Mouse (Mus musculus) limb, embryonic 13.5 days (tissue): ENCODE measurements around the gene Ccl5. TPM values are rescaled to one million over a fixed set of nuclear protein-coding genes. Genes with fewer than 3 reads are reported as not detected.

Experiments
- ATAC-seq: fragments of 200-750 bp; cut with Nextera tagmentation; 2 replicates; pipeline ENCODE4 v1.8.0; 2017; ENCODE audit warnings: low read depth, moderate number of reproducible peaks, moderate TSS enrichment; ENCODE audit not compliant: low FRiP score
- H3K27ac ChIP-seq: fragments of 300-500 bp; sonication (generic); 2 replicates; pipeline ENCODE4 v1.5.1; 2015; ENCODE audit warnings: inconsistent platforms, mild to moderate bottlenecking, moderate library complexity
- H3K27me3 ChIP-seq: fragments of 300-500 bp; sonication (generic); 2 replicates; pipeline ENCODE4 v1.6.1; 2015; ENCODE audit warnings: mild to moderate bottlenecking, inconsistent platforms
- H3K36me3 ChIP-seq: fragments of 300-500 bp; sonication (generic); 2 replicates; pipeline ENCODE4 v1.6.1; 2015; ENCODE audit warnings: inconsistent platforms, mild to moderate bottlenecking, moderate library complexity
- H3K4me1 ChIP-seq: fragments of 300-500 bp; sonication (generic); 2 replicates; pipeline ENCODE4 v1.6.1; 2015; ENCODE audit warnings: inconsistent platforms
- H3K4me2 ChIP-seq: fragments of 300-500 bp; sonication (generic); replicated peaks from 2 replicates; pipeline ENCODE4 v1.6.1; 2015; ENCODE audit warnings: inconsistent platforms, mild to moderate bottlenecking, moderate library complexity
- H3K4me3 ChIP-seq: fragments of 300-500 bp; sonication (generic); 2 replicates; pipeline ENCODE4 v1.5.1; 2015; ENCODE audit warnings: moderate library complexity, mild to moderate bottlenecking, inconsistent platforms
- H3K9ac ChIP-seq: fragments of 300-500 bp; sonication (generic); 2 replicates; pipeline ENCODE4 v1.6.1; 2015; ENCODE audit warnings: mild to moderate bottlenecking, inconsistent platforms
- H3K9me3 ChIP-seq: fragments of 300-500 bp; sonication (generic); 2 replicates; pipeline ENCODE4 v1.6.1; 2016; ENCODE audit warnings: inconsistent platforms
- WGBS: fragments of 180-500 bp; shearing (Covaris S2); methylation state at CpG from one replicate; pipeline ENCODE4 v1.1.7; 2015; 5-methylcytosine and 5-hydroxymethylcytosine counted together
- polyA plus RNA-seq: library from polyadenylated mRNA; unstranded; fragments of >200 nt; fragmentation: Nextera tagmentation; extraction: Ambion mirVana; gene quantifications from 2 replicates; pipeline ENCODE4 v1.2.1, GENCODE M21; 2015

Ccl5 gene
- polyA plus RNA-seq, 1 experiment from 2014 or later = 1.2 TPM

GRCm38 (mm10) chr11:83534609-83535423 is 4.5 kb upstream of the Ccl5 start:
- Histone ChIP-seq H3K27me3 (no peaks in the 10 kb centered on the region), H3K36me3 (no peaks in the 10 kb centered on the region), H3K9ac (no peak overlapping the region), H3K27ac (peak overlapping the region; percentile 52; the same call in 1 of the 2 replicates), H3K9me3 (no peaks in the 10 kb centered on the region), H3K4me2 (peak overlapping the region; percentile 43), H3K4me3 (peak overlapping the region; percentile 8; the same call in 1 of the 2 replicates), H3K4me1 (peaks cover 27% of the 10 kb centered on the region)
- ATAC-seq = peak; percentile 91
- WGBS = 20% methylated on average over 13 of the region's 13 CpGs

DNA sequence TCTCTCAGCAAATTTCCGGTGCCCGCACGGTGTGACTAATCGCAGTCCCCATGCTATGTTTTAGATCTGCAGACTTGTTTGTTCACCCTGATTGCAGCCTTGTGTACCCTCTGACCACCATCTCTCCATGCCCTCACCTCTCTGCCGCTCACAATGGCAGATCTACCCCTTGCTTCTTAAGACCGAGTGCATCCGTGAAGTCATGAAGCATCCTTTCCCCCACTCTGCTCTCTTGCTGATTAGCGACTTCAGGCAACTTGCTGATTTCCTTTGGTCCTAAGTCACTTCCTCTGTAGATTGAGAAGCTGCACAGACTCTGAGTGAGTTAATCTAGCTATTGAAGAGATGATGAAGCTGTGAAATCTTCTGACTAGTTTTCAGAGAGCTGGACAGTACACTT is 3.8 kb upstream of the Ccl5 start:
- WGBS = 79% methylated on average over 8 of the region's 8 CpGs
- Histone ChIP-seq H3K27me3 (no peaks in the 10 kb centered on the region), H3K36me3 (no peaks in the 10 kb centered on the region), H3K27ac (peak overlapping the region; percentile 45; the same call in 1 of the 2 replicates), H3K4me1 (peaks cover 27% of the 10 kb centered on the region), H3K9me3 (no peaks in the 10 kb centered on the region), H3K4me3 (no peak overlapping the region), H3K4me2 (peak overlapping the region; percentile 43), H3K9ac (no peak overlapping the region)
- ATAC-seq = no peak

GRCm38 (mm10) chr11:83533192-83533591 is 2.9 kb upstream of the Ccl5 start:
- Histone ChIP-seq H3K27me3 (no peaks in the 10 kb centered on the region), H3K4me1 (peaks cover 27% of the 10 kb centered on the region), H3K9me3 (no peaks in the 10 kb centered on the region), H3K9ac (no peak overlapping the region), H3K36me3 (no peaks in the 10 kb centered on the region), H3K27ac (no peak overlapping the region), H3K4me3 (no peak overlapping the region), H3K4me2 (no peak overlapping the region)
- 97% methylated on average over 1 of the region's 1 CpGs for WGBS
- ATAC-seq = no peak

DNA sequence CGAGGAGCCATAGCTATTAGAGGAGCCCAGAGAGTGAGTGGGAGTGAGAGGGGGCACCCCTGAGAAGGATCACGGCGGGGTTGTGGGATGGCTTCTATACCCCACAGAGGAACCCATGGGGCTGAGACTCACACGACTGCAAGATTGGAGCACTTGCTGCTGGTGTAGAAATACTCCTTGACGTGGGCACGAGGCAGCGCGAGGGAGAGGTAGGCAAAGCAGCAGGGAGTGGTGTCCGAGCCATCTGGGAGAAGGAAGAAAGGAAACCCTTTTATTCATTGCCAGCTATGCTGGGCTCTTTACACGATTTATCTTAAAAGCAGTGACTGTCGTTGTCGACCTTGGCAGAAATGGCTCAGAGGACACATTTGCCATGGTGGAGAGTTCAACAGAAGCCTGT is 1.3 kb downstream of the Ccl5 start:
- Histone ChIP-seq H3K36me3 (no peaks in the 10 kb centered on the region), H3K4me1 (peaks cover 1% of the 10 kb centered on the region; the same call in 1 of the 2 replicates), H3K27ac (no peak overlapping the region), H3K4me3 (no peak overlapping the region), H3K9ac (no peak overlapping the region), H3K27me3 (no peaks in the 10 kb centered on the region), H3K9me3 (no peaks in the 10 kb centered on the region), H3K4me2 (no peak overlapping the region)
- no peak for ATAC-seq
- WGBS = 77% methylated on average over 12 of the region's 12 CpGs

DNA sequence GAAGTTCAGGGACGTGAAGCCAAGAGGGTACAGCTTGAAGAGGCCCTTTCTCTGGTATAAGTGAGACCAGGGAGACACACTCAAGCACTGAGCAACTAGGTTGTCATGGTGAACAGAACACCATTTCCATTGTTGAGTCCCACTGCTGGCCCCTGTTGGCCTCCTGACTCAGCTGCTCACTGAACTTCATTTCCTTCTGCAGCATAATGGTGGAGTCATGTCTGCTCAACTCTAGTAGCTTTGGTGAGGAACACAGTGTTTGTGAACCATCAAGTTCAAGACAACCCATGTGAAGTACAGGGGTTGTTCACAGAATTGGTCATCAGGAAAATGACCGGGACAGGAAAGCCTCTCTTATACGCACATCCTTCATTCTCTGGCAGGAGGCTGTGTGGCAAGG is 8.2 kb downstream of the Ccl5 start, which contains the start of gene Heatr9:
TSS of gene Heatr9 (minus strand) at position 101 of the 400 bp plus-strand sequence.
- Histone ChIP-seq H3K4me3 (no peak within 1 kb of the TSS), H3K36me3 (peaks cover 6% of the 10 kb centered on the region), H3K27ac (no peak within 1 kb of the TSS), H3K4me2 (no peak within 1 kb of the TSS), H3K4me1 (no peaks in the 10 kb centered on the region), H3K27me3 (no peaks in the 10 kb centered on the region), H3K9me3 (no peaks in the 10 kb centered on the region), H3K9ac (no peak within 1 kb of the TSS)
- 83% methylated on average over 3 of the region's 3 CpGs for WGBS
- no peak for ATAC-seq

DNA sequence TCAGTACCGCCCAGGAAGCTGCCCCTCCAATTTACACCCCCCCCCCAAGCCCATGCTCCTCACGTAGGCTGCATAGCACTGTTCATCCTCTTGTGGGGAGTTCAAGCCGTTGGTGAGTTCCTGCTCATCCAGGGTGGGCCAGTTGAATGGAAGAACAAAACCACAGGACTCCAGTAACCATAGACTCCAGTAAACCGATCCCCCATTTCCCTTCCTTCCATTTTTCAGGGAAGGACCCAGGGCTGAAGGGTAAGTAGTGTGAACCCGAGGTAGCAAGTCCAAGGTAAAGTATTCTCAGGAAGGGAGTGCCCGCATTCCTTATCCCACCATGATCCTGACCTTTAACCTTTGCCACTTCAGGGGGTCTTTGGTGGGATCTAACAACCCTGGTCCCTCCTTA is 11.9 kb downstream of the Ccl5 start:
- H3K27me3 ChIP-seq = no peaks in the 10 kb centered on the region
- H3K4me1 ChIP-seq = no peaks in the 10 kb centered on the region
- no peak for ATAC-seq
- H3K9me3 ChIP-seq = no peaks in the 10 kb centered on the region
- WGBS = 64% methylated on average over 5 of the region's 6 CpGs
- H3K36me3 ChIP-seq = peaks cover 12% of the 10 kb centered on the region
- H3K4me3 ChIP-seq = no peak overlapping the region
- H3K4me2 ChIP-seq = no peak overlapping the region
- no peak overlapping the region for H3K27ac ChIP-seq
- no peak overlapping the region for H3K9ac ChIP-seq

DNA sequence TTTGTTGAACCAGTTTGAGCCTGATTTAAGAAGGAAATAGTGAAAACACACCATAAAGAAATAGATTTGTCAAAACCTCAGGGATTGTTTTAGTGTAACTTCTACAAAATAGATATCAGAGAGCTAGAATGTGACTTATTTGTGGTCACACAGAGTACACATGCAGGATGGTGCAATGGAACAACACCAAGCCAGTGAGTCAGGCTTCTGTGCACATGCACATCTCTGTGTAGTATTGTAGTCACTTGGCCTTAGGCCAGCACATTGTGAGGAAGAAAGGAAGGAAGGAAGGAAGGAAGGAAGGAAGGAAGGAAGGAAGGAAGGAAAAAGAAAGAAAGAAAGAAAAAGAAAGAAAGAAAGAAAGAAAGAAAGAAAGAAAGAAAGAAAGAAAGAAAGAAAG is 13.2 kb downstream of the Ccl5 start:
- Histone ChIP-seq H3K4me1 (no peaks in the 10 kb centered on the region), H3K9me3 (no peaks in the 10 kb centered on the region), H3K27me3 (no peaks in the 10 kb centered on the region), H3K4me2 (no peak overlapping the region), H3K4me3 (no peak overlapping the region), H3K27ac (no peak overlapping the region), H3K9ac (no peak overlapping the region), H3K36me3 (peaks cover 11% of the 10 kb centered on the region)
- no peak for ATAC-seq

DNA sequence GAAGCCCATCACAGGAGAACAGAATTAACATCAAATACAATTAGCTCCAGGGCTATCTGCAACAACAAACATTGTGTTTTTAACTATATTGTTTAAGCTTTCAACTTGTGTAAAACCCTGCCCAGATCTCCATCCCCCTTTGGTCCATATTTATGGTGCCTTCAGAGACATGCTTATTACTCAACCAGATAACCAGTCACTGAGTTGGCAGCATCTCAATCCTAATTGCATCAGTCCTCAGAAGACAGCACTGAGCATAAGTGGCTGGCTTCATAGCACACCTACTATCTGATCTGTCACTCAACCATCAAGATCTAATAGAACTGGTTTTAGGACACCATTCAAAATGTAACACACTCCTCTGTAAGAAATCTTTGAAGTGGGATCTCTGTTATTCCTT is 20.8 kb downstream of the Ccl5 start:
- Histone ChIP-seq H3K27ac (no peak overlapping the region), H3K9me3 (no peaks in the 10 kb centered on the region), H3K36me3 (peaks cover 36% of the 10 kb centered on the region), H3K4me2 (no peak overlapping the region), H3K27me3 (no peaks in the 10 kb centered on the region), H3K4me1 (no peaks in the 10 kb centered on the region), H3K4me3 (no peak overlapping the region), H3K9ac (no peak overlapping the region)
- ATAC-seq = no peak

DNA sequence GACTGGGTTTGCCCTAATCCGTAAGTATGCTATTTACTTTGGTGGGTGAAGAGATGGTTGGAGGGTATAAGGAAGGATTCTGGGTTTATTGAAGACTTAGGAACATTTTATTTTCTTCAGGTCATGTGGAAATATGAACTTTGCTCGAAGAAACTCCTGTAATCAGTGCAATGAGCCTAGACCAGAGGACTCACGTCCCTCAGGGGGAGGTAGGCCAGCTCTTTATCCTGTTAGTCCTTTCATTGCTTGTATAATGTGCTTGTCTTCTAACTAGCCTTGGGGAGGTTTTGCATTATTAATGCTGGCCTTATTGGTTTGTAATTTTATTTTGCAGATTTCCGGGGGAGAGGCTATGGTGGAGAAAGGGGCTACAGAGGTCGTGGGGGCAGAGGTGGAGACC is 26.0 kb downstream of the Ccl5 start:
- no peak for ATAC-seq
- Histone ChIP-seq H3K36me3 (peaks cover 65% of the 10 kb centered on the region), H3K4me3 (no peak overlapping the region), H3K4me1 (no peaks in the 10 kb centered on the region), H3K9ac (no peak overlapping the region), H3K27me3 (no peaks in the 10 kb centered on the region), H3K9me3 (no peaks in the 10 kb centered on the region), H3K4me2 (no peak overlapping the region), H3K27ac (no peak overlapping the region)
- WGBS = 90% methylated on average over 5 of the region's 5 CpGs

- 93% methylated on average over 2 of the region's 2 CpGs for WGBS
- H3K36me3 ChIP-seq = peaks cover 32% of the 10 kb centered on the region
- H3K4me3 ChIP-seq = no peak overlapping the region
- no peak overlapping the region for H3K9ac ChIP-seq
- no peak for ATAC-seq
- H3K4me1 ChIP-seq = no peaks in the 10 kb centered on the region
- H3K27me3 ChIP-seq = no peaks in the 10 kb centered on the region
- H3K27ac ChIP-seq = no peak overlapping the region
- no peak overlapping the region for H3K4me2 ChIP-seq
- no peaks in the 10 kb centered on the region for H3K9me3 ChIP-seq
These were observed 34.7 kb downstream of the Ccl5 start for GRCm38 (mm10) chr11:83495571-83495970.

DNA sequence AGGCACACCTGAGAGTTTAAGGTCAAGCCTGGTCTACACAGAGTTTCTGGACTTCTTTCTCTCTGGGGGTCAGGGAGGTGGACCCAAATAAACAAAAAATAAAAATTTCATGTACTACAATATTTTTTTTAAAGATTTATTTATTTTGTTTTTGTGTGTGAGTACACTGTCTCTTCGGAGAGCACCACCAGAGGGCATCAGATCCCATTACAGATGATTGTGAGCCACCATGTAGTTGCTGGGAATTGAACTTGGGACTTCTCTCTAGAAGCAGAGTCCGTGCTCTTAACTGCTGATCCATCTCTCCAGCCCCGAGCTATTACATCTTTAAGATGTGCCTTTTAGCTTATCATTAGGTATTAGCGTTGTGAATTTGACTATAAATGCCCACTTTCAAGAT is 38.8 kb downstream of the Ccl5 start:
- Histone ChIP-seq H3K9me3 (no peaks in the 10 kb centered on the region), H3K27ac (no peak overlapping the region), H3K4me3 (no peak overlapping the region), H3K27me3 (no peaks in the 10 kb centered on the region), H3K36me3 (peaks cover 40% of the 10 kb centered on the region), H3K4me1 (no peaks in the 10 kb centered on the region), H3K9ac (no peak overlapping the region), H3K4me2 (no peak overlapping the region)
- ATAC-seq = no peak
- WGBS = 88% methylated on average over 4 of the region's 4 CpGs
